Mouse (Mus musculus): Measurements from ENCODE around the gene Chrna1. TPM values are rescaled to one million over a fixed set of nuclear protein-coding genes. Genes with fewer than 3 reads are reported as not detected.

Gene Chrna1
- 0.12 and 0.22 TPM in 2 replicates for polyA plus RNA-seq (2015; fragmentation: Nextera tagmentation; extraction: Ambion mirVana)

DNA sequence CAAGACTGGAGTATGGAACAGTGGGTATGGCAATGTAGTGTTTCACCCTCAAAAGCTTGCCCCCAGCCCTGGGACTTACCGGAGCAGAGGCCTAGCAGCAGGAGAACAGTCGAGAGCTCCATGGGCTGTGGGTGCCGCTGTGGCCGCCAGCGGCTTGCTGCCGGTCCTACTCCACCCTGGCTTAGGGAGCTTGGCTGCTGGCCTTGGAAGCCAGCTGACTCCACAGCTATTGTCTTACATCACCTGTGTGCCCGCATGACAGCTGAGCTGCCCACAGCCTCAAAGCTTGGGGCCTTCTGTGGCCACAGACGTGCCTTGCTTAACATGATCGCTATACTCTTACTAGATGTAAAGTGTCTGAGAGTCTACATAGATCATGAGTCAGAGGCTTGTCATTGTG lies at the start of gene Chrna1:
TSS of gene Chrna1 (minus strand) at position 173 of the 400 bp plus-strand sequence.

DNA sequence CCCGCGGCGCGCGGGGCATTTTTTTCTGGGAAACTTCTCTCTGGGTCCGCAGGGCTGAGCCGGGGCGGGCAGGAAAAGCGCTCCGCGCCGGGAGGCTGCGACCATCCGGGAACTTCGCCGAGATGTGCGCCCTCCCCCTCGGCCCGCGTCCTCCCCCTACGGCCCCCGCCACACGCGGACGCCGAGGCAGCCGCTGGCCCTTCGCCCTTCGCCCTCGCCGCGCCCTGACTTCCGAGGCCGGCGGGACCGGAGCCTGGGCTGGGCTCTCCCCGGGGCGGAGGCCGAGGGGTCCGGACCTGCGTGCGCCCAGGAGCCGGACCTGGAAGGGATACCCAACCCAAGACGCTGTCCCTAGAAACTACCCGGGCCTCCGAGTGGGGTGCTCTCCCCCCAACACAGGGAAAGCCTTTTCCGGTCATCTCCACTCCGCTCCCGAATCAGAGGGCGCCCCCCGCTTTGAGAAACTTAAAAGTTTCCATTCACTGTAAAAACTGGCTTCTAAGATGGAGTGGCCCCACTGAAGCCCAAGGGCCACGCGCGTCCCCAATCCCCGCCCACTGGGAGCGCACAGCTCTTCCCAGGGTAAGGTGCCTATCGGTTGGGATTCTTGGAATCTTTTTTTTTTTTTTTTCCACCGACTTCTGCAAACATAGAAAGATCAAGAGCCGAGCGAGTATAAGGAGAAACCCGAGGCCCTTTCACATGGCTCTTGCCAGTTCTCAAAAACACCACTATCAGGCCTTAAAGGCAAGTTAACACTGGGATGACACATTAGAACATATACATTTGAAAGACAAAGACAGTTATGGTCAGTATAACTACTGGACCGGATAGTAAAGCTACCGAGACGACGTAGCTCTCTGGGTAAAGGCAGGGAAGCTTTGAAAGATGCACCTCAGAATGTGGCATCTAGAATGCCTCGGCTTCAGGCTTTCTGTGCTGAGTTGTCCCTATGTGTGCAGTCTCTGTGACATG lies 50.5 kb downstream of the Chrna1 start, which contains the start of gene Wipf1:
TSS of gene Wipf1 (minus strand) at position 379 of the 975 bp plus-strand sequence.

Other genes starting within 250 kb of the Chrna1 start
- 6.0 and 7.2 TPM in 2 replicates for gene Gpr155, start 193.8 kb downstream of the Chrna1 start, polyA plus RNA-seq (2015; fragmentation: Nextera tagmentation; extraction: Ambion mirVana)
- gene Wipf1, start 50.6 kb downstream of the Chrna1 start, polyA plus RNA-seq (2015; fragmentation: Nextera tagmentation; extraction: Ambion mirVana) = 7.3 and 7.9 TPM in 2 replicates
- 14.1 and 16.9 TPM in 2 replicates for gene Chn1, start 195.0 kb upstream of the Chrna1 start, polyA plus RNA-seq (2015; fragmentation: Nextera tagmentation; extraction: Ambion mirVana)

All from adrenal gland, postnatal 0 days (tissue).